In genomic region chr19:41384922-41385508, GRCm38 (mm10) we compare ENCODE assay signal across 8 mouse cellular contexts. TPM values are rescaled to one million over a fixed set of nuclear protein-coding genes. Genes with fewer than 3 reads are reported as not detected.
A peak's percentile ranks its signal among the peaks of the same experiment; 100 is the strongest.
DNase-seq lines count a peak whose midpoint lies in the region; ATAC-seq and TF ChIP-seq lines count a peak whose summit lies in the region.

Pik3ap1 (minus strand) TSS chr19:41385102.

- H3K9me3 ChIP-seq in hindbrain, postnatal 0 days (ENCODE audit: low read length) = no peaks in the 10 kb centered on the region
- no peaks in the 10 kb centered on the region for H3K9me3 ChIP-seq in liver, embryonic 14.5 days (ENCODE audit: control insufficient read depth, low read length)

- H3K27me3 ChIP-seq in hindbrain, postnatal 0 days (ENCODE audit: insufficient read depth, low read length) = no peaks in the 10 kb centered on the region
- H3K27me3 ChIP-seq in liver, embryonic 14.5 days (ENCODE audit: control insufficient read depth, insufficient read depth, low read length) = no peaks in the 10 kb centered on the region

- WGBS in hindbrain, postnatal 0 days = 1% methylated on average over 41 of the region's 41 CpGs
- under 1% methylated on average over 41 of the region's 41 CpGs for WGBS in liver, embryonic 14.5 days (ENCODE audit: insufficient replicate concordance)

- H3K27ac ChIP-seq in hindbrain, postnatal 0 days = no peak within 1 kb of the TSS
- H3K27ac ChIP-seq in liver, embryonic 14.5 days = no peak within 1 kb of the TSS

- peak within 1 kb of the TSS; percentile 28; the same call in 1 of the 2 replicates for H3K9ac ChIP-seq in hindbrain, postnatal 0 days (replicated peaks; ENCODE audit: low read length)
- peak within 1 kb of the TSS; percentile 4 for H3K9ac ChIP-seq in liver, embryonic 14.5 days (replicated peaks)

- TF ChIP-seq EP300 in liver, embryonic 14.5 days (IDR thresholded peaks at IDR 0.05; ENCODE audit: low read depth) = no peak

- peak within 1 kb of the TSS; percentile 48 for H3K4me3 ChIP-seq in hindbrain, postnatal 0 days (ENCODE audit: low read length)
- peak within 1 kb of the TSS; percentile 43 to 45 for H3K4me3 ChIP-seq in liver, embryonic 14.5 days (ENCODE audit: insufficient read depth in 1 of 2, low read depth in 2 of 2, low read length in 2 of 2)

- no peak for ATAC-seq in hindbrain, postnatal 0 days
- 0 out of 2 replicates have a peak, but pooled peaks have one; percentile 28 for ATAC-seq in liver, embryonic 14.5 days (ENCODE audit: insufficient read depth)

- peak; percentile 32 to 61 for DNase-seq in heart, adult 18-20 months
- DNase-seq in heart, postnatal 25 days (ENCODE audit: low spot score) = no peak
- peak; percentile 67 for DNase-seq in adrenal gland, postnatal 10 days
- DNase-seq in gastrocnemius, adult 18-20 months (ENCODE audit: low spot score) = peak; percentile 13
- peak; percentile 15 for DNase-seq in hindbrain, postnatal 0 days (ENCODE audit: low spot score)
- DNase-seq in liver, embryonic 14.5 days (ENCODE audit: low read depth in 3 of 3, low spot score in 3 of 3) = no peak
- peak; percentile 39 for DNase-seq in naive thymus-derived CD4-positive, alpha-beta T cell, adult 2 months (ENCODE audit: low read depth)
- DNase-seq in thymus, postnatal 0 days (ENCODE audit: low spot score) = peak; percentile 31

- H3K4me1 ChIP-seq in hindbrain, postnatal 0 days (ENCODE audit: insufficient read depth, low read length) = no peaks in the 10 kb centered on the region
- H3K4me1 ChIP-seq in liver, embryonic 14.5 days (replicated peaks; ENCODE audit: control insufficient read depth in 2 of 2, insufficient read depth in 2 of 2, low read length in 1 of 2) = peaks cover 0 to 11% of the 10 kb centered on the region in 2 experiments; a peak in 1 of 4 replicates

- TF ChIP-seq CTCF in hindbrain, postnatal 0 days (IDR thresholded peaks at IDR 0.05; ENCODE audit: low read depth) = no peak
- no peak for TF ChIP-seq CTCF in liver, embryonic 14.5 days (IDR thresholded peaks at IDR 0.05; ENCODE audit: low read depth)

- intact Hi-C loops in heart, postnatal 25 days (cut with DNase I) = loop anchor here (5.0 kb wide), 1 partner anchor 68 kb away; no protein-coding TSS in a partner anchor

- no peaks in the 10 kb centered on the region for H3K36me3 ChIP-seq in hindbrain, postnatal 0 days (ENCODE audit: insufficient read depth, low read length)
- no peaks in the 10 kb centered on the region for H3K36me3 ChIP-seq in liver, embryonic 14.5 days (replicated peaks; ENCODE audit: control insufficient read depth, insufficient read depth, low read depth)

- peak within 1 kb of the TSS; percentile 81 for H3K4me2 ChIP-seq in hindbrain, postnatal 0 days (ENCODE audit: low read depth, low read length)
- H3K4me2 ChIP-seq in liver, embryonic 14.5 days (ENCODE audit: low read depth) = peak within 1 kb of the TSS; percentile 57

RNA-seq across cellular contexts. Expression of gene Pik3ap1, which starts in this region (rescaled TPM):
- total RNA-seq in heart, adult 18-20 months (2021) = 1 to 10 TPM; 1.0 to 2.5 TPM
- 1 to 10 TPM; 1.5 to 2.0 TPM for total RNA-seq in heart, postnatal 25 days (2021)
- 1 to 10 TPM; 6.2 to 8.7 TPM for total RNA-seq in adrenal gland, postnatal 10 days (2021)
- total RNA-seq in gastrocnemius, adult 18-20 months (2021) = under 1 TPM; 0.07 to 0.43 TPM
- total RNA-seq in hindbrain, postnatal 0 days (2014; rRNA removed) = 1.1 and 1.8 TPM in 2 replicates
- polyA plus RNA-seq in hindbrain, postnatal 0 days (2015; fragmentation: Nextera tagmentation; extraction: Ambion mirVana) = 1.7 and 2.2 TPM in 2 replicates
- 3.0 and 3.8 TPM in 2 replicates for polyA plus RNA-seq in liver, embryonic 14.5 days (2012; rRNA removed)
- polyA plus RNA-seq in liver, embryonic 14.5 days (2014; fragmentation: Nextera tagmentation; extraction: Ambion mirVana) = 4.9 and 5.8 TPM in 2 replicates
- polyA plus RNA-seq in thymus, postnatal 0 days (2015; fragmentation: Nextera tagmentation; extraction: Ambion mirVana) = 3.3 and 3.6 TPM in 2 replicates

Comparison
In these comparisons a context has a peak if more than half of its experiments do, and no peak if none do; other contexts are left out.
1. DNase-seq: peak in heart, adult 18-20 months (2 of 2), adrenal gland, postnatal 10 days (single experiment), hindbrain, postnatal 0 days (single experiment), naive thymus-derived CD4-positive, alpha-beta T cell, adult 2 months (single experiment) and thymus, postnatal 0 days (single experiment); none in heart, postnatal 25 days (single experiment) and liver, embryonic 14.5 days (0 of 3).
2. Peak in DNase-seq in gastrocnemius, adult 18-20 months; RNA of the gene not detected or under 1 TPM.